Mouse (Mus musculus) cerebellum, postnatal 25 days (tissue): Measurements from ENCODE around the gene Acvr1b.

Experiments
- DNase-seq, 2 experiments: peaks; one replicate each; pipeline ENCODE4 v3.0.0; 2021; ENCODE audit warnings: mixed read lengths in 2 of 2

Acvr1b gene

DNA sequence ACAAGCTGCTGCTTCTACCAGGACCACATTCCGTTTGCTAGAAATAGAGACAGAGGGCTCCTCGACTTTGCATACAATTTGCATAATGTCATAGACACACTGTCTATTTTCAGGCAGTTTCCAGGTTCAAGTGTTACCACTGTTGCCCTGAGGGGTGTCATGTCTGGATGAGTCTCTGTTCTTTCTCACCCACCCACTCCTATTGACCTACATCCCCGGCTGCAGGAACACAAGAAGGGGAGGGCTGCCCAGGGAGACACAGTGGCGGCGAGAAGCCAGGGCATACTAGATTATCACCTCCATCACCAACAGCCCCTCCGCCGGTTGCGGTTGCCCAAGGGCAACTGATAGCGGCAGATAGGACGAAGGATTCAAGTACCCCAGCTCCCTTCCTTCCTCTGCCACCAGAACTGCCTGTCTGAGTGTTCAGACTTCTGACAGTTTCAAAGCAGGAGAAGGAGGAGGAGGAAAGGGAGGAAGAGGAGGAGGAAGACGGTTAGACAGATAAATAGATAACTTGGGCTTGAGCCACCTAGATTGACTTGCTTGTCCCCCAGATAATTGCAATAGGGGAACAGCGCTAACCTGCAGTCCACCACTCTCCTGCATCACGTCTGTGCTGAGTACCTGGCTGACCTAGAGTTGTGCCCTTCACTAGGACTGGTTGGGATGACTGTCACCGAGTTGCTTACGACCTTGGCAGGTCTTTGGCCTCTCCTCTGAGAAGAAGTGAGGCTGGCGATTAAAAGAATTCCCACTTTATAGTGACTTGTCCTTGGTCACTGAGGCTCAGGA lies 26.6 kb upstream of the Acvr1b start:
- no peak for DNase-seq

DNA sequence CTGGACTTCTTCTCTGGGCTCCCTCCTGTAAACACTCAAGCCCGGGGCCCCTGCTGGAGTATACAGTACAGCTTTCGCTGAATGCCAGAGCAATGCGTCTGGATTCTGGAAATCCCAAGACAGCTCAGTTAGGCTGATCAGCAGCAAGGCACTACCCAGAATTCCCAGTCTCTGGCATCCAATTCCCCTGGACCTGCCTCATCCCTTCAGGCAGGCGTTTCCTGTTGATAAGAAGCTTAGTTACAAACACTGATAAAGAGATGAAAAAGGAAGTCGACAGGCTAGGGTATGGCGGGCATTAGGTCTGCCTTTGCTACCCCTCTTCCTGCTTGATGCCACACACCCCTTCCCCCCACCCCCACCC lies 26.0 kb upstream of the Acvr1b start:
- DNase-seq = no peak

DNA sequence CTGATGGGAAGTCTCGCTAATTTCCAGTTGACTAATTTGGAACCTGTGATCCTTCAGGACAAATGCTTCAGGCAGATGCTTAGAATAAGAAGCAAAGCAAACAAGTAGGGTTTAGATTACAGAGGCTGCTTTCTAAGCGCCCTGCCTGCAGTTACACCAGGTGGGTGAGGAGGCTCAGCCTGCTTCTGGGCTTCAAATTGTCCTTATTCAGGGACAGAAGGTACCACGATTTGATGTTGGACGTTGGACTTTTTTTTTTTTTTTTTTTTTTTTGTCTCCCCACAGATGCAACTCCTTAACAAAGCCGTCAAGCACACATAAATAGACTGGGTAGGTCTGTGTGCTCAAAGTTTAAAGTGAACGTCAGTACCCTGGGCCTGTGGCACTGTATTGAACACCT lies 25.3 kb upstream of the Acvr1b start:
- DNase-seq = no peak

DNA sequence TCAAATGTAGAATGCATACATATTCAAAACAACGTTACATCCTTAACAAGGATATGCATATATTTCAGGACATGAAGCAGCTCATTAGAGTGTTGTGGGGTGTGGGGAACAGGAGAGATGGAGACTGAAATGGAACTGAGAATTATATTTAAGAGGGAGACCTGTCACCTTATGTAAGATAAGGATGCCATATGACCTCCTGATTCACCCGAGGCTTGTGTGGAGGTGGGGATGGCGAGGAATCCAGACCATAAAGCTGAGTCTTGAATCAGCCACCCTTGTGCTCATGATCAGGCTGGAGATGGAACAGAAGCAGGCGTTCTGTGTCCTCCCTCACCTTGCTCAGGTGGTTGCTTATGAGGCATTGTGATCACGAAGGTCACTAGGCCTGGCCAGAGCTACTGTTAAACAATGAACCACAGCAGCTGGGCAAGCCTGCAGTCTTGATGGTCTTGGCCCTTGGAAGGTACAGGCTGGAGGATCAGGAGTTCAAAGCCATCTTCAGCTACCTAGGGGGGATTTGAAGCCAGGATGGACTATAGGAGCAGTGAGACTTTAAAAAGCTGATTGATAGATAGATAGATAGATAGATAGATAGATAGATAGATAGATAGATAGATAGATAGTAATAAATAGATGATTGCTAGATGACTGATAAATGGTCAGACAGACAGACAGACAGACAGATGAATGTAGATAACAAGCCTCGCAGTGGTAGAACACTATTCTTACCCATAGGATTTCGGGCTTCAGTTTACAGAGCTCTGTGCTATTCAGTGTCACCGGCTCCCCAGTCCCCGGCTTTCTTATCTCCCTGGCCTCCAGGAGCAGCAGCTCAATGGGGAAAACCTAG lies 22.2 kb upstream of the Acvr1b start:
- no peak for DNase-seq

DNA sequence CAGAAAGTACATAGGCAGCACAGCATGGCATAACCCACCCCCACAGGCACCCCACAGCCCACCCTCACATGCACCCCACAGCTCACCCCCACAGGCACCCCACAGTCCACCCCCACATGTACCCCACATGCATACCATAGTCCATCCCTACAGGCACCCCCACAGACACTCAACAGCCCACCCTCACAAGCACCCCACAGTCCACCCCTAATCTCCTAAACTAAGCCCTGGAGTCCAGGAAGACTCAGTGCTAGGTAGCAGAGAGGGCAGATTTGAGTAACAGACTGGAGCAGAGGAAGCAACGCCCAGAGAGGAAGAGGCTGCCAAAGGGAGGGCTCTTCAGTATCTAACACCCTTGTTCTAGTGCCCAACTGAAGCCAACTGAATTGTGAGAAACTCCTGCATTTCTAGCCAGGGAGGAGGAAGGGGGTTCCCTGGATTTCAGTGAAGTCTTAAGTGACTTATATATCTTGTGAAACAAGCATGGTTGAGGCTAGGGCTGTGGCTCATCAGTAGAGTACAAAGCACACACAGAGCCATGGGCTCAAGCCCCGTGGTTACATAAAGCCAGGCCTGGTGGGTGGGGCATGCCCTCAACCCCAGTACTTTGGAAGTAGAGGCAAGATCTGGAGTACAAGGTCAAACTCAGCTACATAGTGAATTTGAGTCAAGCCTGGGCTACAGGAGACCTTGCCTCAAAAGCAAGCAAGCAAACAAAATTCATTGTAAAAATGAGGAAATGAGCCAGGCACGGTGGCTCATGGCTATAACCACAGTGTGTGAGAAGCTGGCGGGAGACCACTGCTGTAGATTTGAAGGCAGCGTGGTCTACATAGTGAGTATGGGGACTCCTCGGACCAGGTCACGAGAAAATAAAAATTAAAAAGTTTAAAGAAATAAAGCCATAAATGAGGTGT lies 18.9 kb upstream of the Acvr1b start:
- no peak for DNase-seq

DNA sequence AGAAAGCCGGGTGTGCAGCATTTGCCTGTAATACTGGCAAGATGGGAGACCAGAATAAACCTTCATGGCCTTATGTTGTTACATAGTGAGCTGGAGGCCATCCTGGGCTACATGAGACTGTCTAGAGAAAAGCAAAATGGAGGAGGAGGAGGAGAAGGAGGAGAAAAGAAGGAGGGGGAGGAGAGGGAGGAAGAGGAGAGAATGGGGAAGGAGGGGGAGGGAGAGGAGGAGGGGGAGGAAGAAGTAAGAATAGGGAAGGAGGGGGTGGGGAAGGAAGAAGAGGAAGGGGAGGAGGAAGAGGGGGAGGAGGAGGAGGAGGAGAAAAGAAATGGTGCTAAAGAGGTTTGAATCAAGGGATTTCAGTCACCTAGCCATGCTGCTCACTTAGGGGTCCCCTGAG lies 13.7 kb upstream of the Acvr1b start:
- no peak for DNase-seq

DNA sequence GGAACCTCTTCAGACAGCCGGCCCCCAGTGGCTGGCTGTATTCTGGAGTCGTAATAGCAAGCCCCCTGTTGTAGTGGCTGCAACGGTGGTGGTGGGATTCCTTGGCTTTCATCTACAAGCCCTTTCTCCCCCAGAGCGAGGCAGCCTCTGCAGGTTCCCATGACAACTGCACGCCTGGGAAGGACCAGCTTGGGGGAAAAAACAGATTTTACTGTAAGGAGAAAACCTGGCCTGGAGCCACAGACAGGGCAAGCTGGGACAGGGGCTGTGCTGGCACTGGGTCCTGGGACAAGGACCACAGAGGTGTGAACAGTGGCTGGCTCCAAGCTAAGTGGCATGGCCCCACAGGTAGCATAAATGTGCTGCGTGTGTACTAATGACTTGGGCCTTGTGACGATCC lies 13.3 kb upstream of the Acvr1b start:
- no peak for DNase-seq

DNA sequence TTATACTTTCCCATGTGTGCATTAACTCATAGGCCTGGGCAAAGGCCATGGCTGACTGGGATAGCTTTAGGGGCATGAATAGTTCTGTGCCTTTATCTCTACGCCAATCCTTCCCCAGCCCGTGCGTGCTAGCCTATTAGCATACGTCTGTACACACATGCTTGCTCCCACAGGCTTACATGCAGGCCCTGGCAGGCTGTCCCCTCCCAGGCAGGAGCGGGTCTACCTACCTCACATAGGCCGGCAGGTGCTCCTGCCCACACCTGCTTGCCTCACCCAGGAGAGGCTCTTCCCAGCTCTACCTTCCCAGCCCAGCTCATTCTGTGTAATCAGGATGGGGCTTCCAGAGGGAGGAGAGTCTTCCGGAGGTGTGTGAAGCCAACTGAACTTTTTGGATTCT lies 12.3 kb upstream of the Acvr1b start:
- DNase-seq = no peak

DNA sequence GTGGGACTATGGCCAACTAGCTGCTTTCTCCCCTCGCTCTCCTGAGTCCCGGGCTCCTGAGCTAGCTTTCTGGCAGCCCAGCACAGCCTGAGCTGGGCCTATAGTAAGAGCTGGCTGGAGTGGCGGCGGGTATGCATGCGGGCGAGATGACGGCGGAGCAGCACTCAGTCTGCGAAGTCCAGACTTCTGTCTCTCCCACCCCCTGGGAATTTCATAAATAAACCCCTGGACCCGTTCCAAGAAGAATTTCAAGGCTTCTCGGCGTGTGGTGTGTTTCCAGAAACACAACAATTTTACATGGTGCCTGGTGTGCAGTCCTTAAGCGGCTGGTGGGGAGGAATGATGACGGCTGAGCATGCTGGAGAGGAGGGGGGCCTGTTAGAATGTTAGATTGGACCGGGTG lies 10.8 kb upstream of the Acvr1b start:
- no peak for DNase-seq

DNA sequence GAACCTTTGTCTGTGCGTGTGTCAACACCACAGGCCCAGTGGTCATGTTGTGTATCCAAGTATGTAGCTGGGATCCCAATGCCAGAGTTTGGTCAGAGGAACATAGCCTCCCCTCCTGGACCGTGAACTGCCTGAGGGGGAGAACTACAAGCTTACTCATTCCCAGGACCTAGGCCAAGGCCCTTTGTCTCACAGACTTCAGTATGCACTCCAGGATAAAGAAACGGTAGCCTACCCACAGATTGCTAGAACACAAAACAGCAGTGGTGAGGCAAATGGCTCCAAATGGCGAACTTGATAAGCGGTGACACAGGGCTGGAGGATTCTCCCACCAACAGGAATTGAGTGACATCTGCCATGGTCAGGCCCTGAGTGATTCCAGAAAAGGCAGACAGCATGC lies 10.0 kb upstream of the Acvr1b start:
- no peak for DNase-seq

DNA sequence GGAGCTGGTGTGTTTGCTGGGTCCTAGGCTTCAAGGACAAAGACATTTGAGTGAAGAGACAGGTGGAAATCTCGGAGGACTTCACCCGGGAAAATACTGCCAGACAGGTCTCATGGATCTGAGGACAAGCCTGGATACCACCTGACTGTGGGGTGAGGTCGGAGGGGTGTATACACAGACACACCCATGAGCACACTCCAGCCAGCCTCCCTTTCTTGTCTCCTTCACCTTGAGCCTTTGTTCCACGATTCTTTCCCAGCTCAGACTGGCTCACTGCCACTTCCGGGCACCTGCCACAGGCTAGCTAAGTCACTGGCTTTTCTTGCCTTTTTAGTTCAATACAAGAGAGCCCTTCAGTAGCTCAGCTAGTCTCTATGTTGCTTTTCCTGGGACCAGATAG lies 9.6 kb upstream of the Acvr1b start:
- peak in 1 of 2 experiments; percentile 53 for DNase-seq

DNA sequence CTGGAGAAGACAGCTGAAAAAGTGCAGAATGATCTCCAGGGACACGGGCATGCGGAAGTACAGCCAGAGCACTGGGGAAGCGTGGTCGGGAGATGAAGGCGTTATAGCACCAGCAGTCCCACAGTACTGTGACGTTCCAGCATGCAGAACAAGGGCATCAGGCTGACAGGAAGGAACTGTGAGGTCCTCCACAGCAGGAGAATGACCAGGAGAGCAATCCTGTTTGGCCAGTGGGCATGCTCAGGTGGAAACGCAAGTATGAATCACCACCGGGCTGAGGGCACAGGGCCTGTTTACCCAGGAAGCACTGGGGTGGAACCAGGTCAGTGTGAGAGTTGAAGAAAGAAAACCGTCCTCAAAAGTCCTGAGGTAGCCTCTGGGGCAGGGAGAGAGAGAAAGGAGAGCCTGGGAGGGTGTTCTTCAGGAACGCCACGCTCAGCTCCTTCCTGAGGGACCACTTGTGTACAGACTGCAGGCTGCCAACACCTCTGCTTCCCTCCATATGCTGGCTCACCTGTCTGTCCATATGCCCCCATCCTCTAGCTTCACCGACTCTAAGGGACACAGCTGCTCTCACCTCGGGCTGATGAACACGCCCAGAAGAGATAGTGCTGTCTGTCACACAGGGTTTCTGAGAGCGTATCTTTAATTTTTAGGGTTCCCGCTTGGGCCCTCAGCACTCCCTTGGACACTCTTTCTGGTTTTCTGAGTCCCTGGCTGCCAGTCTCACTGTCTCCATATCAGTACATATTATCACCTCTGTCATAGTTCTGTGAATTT lies 8.0 kb upstream of the Acvr1b start:
- peak; percentile 44 to 55 for DNase-seq

DNA sequence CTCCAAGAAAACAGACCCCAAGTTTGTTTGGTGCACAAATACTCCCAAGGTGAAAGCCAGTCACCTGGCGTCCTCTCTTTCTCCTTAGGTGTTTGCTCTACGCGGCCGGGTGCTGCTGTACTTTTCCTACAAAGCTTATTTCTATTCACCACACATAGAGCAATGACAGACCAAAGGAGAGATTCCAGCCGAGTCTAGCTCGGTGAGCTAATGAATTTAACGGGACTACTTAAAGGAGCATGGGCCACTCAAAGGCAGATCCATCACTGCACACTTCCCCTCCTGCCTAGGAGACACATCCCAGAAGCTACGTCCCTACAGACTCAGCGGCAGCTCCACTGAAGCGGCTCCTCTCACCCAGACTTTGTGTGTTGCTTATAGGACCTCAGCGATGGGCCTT lies 6.3 kb upstream of the Acvr1b start:
- DNase-seq = no peak

DNA sequence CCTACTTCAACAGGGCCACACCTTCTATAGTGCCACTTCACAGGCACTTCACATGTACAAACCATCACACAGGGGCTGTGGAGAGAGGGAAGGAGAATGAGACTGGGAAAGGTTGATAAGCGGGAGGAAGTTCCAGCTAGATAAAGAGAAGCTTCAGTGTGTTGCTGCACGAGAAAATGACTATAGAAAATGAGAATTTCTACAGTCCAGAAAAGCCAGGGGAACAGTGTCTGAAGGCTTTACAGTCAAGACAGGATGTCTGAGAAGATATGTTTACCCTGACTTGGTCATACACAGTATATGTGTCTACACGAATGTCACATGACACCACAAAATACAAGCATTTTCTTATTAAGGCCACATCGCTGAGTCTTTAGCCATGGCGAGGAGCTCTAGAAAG lies 4.0 kb upstream of the Acvr1b start:
- no peak for DNase-seq

DNA sequence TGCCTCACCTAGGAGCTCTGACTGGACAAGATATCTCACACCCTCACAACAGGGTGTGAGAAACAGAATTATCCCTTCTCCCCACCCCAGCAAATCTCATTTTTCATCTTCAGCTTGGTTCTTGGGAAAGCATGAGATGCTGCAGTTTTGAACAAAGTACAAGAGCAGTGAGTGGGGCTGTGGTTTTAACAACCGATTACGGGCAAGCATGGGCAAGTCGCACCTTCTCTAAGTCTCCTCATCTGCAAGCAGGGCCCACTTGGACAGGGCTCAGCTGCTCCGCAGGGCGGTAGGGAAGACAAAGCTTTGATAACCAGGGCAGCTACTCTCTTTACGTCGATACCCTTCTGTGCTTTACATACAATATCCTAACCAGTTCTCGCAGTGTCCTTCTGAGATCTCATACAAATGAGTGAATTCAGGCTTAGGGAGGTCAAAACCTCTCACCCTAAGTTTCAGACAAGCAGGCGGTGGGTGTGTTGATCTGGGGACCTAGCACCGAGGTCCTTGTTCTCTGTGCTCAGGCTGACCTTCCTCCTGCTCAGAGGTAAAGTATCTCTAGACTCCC lies 3.4 kb upstream of the Acvr1b start:
- DNase-seq = no peak

DNA sequence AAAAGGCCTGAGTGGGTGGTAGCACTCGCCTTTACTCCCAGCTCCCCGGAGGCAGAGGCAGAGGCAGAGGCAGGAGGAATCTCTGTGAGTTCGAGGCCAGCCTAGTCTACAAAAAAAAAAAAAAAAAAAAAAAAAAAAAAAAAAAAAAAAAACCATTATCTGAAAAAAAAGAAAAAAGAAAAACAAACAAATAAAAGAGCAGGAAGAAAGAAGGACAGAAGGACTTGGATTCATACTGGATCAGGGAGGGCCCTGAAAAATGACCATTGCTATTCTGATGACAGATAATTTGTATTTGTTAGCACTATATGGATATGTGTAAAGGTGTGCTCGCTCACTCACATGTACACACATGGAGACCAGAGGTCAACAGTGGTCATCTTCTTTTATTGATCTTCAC lies 2.6 kb upstream of the Acvr1b start:
- no peak for DNase-seq

DNA sequence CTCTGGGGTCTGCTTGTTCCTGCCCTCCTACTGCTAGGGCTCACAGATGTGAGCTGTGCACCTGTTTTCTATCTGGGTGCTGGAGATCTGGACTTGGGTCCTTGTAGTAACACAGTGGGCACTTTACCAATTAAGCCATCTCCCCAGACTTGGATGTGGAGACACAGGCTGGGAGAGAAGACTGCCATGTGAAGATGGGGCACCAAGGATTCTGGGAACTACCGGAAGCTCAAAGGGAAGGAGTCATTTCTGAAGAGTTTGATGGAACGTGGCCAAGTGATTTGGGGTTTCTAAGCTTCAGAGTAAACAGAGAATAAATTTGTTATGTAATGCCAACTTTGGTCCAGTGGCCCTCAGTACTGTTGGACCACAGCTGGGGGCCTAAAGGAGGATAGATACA lies 1.9 kb upstream of the Acvr1b start:
- DNase-seq = no peak

DNA sequence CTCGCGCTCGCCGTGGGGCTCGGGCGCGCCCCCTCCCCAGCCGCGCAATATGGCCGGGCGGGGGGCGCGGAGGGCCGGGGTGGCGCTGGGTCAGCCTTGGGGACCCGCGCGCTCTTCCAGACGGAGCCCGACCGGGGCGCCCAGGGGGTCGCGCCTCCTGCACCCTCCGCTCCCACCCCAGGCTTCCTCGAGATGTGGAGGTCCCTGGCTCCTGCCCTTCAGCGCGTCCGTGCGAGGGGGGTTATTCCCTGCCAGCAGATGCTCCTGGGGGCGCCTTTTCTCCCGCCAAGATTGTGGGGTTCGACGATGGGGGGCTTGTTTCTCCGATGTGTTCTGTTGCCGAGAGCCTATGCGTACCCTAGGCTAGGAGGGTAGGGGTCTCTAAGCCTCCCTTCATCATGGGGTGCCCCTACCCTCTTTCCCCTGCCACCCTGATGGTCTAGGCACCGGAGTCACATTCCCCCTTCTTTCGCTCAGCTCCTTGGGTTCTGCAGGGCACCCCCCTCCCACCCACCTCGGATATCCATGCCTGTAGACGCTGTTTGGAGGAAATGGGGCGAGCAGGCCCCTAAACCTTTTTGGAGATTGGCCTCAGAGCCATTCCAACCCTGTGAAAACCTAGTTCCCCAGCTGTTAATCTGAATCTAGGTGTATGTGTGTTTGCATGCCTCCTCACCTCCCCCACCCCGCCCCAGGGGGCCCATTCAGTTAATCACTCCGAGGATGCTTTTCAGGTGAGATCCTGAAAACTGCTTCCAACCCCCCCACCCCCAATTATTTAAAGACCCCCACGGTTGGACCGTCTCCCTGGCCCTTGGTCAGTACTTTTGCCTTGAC lies 645 bp downstream of the Acvr1b start:
- DNase-seq = peak; percentile 58 to 73

DNA sequence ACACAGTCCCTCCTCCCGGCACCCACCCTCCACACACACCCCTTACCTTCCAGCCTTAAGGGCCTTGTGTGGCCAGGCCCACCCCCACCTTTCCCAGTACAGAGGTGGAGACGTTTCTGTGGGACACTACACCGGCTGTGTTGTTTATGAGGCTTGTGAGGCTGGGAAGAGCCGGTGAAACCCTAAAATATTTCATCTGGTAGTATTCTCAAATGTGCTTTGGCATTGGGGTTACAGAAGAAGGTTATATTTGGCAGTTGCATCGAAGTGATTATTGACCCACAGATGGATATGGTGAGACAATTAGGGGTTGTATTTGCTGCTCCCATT lies 1.2 kb downstream of the Acvr1b start:
- no peak for DNase-seq

DNA sequence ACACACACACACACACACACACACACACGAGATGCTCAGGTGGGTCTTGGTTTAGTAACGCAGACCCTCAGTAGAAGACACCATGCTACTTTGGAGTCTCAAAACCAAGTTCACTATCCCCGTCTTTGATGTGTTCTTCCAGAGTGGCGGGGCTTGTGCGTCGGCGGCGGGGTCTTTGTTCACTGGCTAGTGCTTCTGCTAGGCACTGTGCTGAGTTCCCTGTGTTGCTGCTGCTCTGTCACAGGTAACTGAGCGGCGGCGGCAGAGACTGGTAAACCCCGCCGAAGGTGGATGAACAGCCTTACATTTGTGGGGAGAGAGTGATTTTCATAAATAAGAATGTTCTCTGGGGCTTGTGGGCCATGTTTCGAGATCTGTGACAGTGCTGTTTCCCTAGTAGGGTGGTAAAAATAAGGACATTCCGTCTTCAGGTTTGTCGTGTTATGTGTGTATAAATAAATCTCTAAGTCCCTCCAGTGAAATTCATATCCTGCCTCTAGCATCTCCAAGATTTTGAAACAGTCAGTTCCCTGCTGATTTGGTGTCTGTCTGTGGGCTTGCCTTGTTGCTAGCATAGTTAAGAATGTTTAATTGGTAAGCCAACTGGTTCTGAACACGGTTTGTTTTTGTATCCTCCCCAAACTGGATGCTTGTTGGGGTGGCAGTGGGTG lies 1.9 kb downstream of the Acvr1b start:
- DNase-seq = peak; percentile 56 to 57

DNA sequence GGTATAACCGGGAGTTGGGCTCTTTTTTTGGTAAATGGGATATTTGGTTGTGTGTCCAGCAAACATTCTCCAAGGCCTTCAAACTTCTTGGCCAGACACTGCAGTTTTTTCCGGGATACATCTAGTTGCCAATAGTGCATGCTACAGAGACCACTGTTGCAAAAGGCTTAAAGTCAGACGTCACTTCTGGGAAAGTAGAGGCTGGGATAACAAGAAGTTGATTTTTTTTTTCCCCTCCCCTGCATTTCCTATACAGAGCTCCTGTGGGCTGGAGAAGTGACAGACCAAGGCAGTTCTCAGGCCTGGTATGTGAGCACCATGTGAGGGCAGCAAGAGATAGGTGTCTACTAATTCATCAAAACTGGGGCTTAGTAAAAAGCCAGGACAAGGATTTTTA lies 2.4 kb downstream of the Acvr1b start:
- no peak for DNase-seq
